Mouse (Mus musculus): ENCODE measurements around the gene Gabbr2.

The Gabbr2 gene

DNA sequence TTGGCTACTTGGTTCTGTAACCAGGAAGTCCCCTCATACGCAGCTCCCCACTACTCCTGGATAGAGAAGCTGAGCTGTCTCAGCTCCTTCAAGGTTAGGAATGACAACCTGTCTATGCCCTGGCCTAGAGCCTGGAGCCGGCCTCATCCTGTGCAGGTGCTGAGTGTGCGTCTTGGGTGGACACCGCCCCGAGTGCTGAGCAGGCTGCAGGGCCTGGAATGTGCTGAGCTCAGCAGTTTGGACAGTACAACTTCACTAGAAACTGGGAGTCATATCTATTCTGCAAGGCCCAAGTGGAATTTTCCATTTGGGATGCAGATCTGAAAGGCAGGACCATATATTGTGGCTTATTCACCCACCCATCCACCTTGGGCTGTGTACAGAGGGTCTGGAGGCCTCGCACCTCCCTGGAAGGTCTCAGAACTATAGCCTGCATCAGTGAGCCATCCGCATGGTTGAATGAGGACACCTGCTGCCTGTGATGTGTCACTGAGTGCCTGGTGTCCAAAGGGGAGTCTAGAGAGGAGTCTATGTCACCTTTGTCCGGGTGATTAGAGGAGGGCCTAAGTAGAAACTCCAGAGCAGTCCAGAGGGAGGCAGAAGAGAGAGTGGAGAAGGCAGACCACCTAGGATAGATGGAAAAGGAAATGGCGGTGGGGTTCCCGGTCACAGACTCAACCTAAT, 165.7 kb downstream of the Gabbr2 start:
- no peak for DNase-seq (ENCODE audit: low read depth, low spot score)

DNA sequence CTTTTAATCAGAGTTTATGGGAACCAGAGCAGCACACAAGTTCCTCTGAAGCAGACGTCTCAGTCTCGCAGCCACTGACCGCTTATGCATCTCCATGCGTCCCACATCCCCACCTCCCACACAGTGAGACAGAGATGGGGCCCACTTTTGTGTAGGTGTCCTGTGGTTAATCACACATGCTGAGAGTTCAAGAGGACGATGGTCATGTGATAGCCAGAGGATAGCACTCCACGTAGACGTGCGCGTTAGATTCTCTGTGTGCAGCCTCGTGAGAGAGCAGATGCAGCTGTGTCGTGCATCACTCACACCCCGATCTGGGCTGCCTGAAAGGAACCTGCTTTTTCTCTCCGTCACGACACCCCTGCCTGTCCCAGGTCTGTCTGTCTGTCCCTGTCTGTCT, 167.9 kb downstream of the Gabbr2 start:
- no peak for DNase-seq (ENCODE audit: low read depth, low spot score)

DNA sequence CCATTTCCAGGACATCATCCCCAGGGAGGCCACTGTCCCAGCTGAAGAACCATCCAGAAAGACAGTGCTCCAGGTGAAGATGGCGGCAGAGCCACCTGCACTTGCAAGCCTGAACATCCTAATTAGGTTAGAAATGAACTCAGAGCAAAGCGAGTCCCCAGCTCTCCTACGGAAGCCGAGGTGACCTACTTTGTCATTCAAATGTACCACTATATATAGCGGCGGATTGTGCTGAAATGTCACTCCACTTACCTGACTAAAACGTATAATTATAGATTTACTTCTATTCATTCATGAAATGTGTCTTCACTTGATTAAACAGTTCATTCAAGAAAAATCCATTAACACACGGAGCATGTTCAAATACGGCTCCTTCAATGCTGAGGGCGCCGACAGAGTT, 170.0 kb downstream of the Gabbr2 start:
- DNase-seq (ENCODE audit: low read depth, low spot score): no peak

DNA sequence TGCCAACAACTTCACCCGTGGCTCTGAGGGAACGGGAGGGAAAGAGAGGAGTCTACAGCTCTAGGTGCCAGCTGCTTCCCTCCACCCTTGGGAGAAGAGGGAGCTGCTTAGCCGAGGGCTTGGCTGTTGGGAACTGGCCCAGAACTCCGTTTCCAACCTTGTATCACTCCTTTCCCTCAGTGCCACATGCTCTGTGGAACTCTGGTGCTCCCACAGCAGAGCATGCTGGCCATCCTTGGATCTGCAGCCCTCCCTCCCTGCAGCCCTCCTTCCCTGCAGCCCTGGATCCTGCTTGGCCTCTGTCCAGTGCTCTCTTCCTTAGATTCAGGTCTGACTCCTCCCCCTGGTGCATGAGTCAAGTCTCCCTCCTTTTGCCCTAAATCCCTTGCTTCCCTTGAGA, 176.7 kb downstream of the Gabbr2 start:
- DNase-seq (ENCODE audit: low read depth, low spot score): peak; percentile 24

DNA sequence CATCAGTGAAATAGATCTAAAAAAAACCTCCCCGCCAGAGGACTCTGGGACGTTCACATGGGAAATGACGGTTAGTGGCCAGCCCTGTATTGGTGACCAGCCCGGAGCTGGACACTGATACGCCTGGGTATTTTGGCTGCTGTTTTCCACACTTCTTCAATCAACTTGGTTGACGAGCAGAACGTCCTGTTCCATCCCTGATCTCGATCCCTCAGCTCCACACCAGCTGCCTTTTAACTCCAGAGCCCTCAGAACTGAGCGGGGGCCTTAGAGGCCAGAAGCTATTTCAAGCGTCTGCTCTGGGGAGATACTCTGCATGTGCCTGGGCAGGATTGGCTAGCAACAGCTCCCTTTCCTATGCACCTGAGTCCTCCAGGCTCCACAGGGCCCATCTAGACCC, 177.4 kb downstream of the Gabbr2 start:
- no peak for DNase-seq (ENCODE audit: low read depth, low spot score)

DNA sequence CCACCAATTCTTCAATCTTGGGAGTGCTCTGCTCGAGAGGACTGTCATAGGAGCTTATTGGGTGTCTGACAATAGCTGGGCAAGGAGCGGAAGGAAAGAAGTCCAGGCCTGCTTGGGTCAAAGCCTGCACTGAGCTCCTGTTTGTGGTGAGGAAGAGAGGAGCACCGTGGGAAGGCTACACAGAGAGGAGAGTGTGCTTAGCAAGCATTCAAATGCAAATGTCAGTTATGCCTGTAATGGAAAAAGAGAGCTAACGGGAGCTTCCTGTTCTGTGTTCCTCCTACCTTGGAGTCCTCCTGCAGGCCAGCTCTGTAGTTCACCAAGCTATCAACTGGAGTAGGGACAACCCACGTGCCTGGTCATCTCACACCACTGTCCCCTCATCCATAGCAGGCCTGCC, 180.5 kb downstream of the Gabbr2 start:
- DNase-seq (ENCODE audit: low read depth, low spot score): no peak

DNA sequence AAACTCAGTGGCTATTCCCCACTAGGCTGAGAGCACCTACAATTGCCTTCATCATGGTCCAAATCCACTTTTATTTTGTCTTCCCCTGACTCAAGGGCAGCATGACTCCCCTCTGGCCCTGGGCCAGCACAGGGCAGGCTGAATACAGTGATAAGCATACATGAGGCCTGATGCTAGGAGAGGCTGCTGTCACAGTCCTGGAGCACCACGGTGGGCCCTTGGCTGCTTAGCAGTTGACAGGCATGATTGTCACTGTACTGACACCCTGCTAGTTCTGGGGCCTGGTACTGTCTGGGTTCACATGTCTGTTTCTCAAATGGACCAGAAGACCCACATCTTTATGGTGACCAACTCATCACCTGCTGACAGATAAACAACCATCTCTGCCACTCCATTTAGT, 184.8 kb downstream of the Gabbr2 start:
- DNase-seq (ENCODE audit: low read depth, low spot score): no peak

DNA sequence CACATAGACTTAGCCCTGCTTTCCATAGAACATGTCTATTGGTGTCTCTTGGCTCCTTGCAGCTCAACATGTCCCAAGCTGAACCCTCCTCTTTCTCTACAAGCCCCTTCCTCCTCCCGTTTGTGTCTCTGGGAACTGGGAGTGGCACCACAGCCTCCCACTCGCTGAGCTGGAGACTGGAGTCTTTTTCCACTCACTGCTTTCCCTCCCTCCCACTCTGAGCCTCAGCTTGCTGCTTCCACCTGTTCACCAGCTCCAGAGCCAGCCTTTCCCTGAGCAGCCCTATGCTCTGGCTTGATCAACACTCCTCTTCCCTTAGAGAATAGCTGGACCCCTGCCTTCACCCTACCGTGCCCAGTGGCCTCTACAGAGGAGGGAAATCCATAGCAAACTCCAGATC, 185.8 kb downstream of the Gabbr2 start:
- no peak for DNase-seq (ENCODE audit: low read depth, low spot score)

DNA sequence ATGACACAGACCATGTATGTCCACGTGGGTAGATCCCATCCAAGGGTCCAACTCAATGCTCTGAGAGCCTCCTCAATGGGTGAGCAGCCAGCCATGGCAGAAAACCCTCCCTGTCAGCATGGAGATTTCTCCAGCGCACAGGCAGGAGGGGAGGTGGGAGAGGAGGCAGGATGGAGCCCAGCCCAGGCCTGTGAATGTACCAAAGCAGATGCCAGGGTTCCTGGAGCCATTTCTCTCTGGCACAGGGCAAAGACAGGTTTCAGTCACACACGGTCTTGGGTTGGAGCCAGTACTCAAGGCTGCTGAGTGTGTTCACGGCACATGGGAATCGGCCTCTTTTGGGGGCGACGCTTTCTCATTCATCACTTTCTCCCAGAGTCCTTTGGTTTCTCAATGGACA, 189.3 kb downstream of the Gabbr2 start:
- DNase-seq (ENCODE audit: low read depth, low spot score): no peak

DNA sequence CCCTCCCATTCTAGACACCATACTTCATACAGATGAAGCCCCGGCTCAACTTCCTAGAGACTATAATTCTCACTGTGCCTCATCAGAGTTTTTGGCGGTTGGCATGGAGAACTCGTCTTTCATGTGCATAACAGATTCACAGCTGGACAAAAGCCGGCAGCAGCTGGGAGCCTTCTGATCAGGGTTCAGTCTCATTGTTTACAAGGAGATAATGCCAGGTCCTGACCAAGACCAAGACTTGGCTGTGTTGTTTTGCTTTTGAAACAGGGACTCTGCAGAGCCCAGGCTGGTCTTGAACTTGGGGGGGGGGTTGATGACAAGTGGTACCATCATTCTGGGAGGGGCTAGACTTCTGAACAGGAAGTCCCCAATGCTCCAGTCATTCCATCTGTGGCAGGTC, 191.8 kb downstream of the Gabbr2 start:
- no peak for DNase-seq (ENCODE audit: low read depth, low spot score)

DNA sequence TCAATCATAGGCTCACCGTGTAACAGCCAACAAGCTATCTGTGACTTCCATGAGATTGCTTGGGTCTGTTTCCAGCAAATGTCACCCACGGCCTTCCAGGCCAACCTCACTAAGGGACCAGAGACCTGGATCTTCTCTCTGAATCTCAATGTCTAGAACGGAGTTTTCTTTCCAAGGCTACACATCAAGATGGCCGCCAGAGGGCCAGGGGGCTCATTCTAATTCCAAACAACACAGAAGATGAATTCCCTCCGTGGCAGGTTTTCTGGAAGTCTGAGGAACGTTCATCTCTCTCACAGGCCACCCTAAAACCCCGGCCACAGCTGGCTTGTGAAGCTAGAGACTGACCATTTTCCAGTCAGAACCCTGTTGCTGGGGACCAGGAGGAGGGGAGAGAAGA, 196.0 kb downstream of the Gabbr2 start:
- no peak for DNase-seq (ENCODE audit: low read depth, low spot score)

DNA sequence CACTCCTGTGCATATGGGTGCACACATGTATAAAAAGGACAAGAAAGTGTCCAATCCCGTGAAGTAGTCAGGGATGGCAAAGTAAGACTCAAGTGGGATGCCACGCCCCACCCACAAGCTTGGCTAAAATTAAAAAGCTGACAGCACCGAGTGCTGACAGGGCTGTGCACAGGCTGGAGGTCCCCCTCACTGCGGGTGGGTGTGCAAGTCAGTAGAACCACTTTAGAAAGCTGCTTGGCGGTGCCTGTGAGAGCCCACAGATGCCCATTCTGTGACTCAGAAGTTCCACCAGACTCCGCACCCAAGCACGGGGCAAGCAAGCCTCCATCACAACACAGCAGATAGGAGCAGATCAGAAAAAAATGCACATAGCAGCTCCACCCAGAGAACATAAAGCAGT, 197.1 kb downstream of the Gabbr2 start:
- no peak for DNase-seq (ENCODE audit: low read depth, low spot score)

DNA sequence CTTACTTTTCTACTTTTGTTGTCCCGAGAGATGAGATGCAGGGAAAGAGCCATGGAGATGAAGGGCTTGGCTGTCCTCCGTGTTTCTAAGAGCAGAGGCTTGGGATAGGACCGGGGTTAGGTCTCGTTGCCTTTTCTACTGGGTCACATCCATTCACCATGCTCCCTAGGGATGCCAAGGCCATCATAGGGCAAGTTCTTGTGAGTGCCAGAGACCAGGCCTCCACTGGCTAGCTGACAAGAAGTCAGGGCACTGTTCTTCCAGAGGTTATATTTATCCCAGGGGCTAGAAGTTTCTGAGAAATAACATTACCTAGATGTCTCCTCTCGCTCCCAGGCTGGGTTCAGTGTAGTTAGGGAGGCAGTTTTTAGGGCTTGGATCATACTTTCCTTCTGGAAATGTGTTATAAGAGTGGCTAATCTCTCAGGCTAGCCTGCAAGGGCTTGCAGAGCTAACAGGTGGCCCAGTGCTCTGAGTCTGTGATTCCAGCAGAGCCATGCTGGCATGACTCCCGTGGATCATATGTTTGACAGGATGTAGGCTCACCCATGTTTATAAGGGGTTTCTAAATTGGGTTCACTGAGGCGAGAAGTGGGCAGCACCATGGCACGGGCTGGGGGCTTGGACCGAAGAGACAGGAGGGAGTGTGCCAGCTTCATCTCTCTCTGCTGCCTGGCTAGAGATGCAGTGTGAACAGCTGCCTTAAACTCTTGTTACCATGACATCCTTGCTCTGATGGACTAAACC, 199.2 kb downstream of the Gabbr2 start:
- DNase-seq (ENCODE audit: low read depth, low spot score): no peak

DNA sequence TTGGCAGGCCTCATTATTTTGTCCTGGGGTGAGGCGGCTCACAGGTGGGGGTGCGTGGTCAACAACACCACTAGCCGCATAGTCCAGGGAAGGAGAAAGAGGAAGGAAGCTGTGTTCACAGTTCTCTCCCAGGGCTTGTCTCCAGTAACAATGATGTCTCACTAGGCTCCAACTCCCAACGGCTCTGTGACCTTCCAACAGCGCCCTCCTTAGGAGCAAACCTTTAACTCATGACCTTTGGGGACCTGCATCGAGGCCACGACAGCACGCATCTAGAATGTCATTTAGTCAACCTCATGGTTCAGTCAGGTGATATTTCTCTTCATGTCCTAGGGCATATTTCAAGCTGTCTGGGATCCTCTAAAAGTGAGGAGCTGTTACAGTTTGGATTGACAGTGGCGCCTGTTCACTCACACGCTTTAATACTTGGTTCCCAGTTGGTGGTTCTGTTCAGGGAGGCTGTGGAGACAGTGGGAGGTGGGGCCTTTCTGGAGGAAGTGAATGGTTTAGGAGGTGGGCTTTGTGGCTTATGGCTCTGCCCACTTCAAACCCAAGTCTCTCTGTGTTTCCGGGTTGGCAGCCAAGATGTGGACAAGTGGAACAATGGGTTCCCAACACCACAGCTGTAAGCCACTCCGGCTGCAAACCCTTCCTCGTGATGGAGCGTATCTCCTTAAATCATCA, 200.3 kb downstream of the Gabbr2 start:
- no peak for DNase-seq (ENCODE audit: low read depth, low spot score)

DNA sequence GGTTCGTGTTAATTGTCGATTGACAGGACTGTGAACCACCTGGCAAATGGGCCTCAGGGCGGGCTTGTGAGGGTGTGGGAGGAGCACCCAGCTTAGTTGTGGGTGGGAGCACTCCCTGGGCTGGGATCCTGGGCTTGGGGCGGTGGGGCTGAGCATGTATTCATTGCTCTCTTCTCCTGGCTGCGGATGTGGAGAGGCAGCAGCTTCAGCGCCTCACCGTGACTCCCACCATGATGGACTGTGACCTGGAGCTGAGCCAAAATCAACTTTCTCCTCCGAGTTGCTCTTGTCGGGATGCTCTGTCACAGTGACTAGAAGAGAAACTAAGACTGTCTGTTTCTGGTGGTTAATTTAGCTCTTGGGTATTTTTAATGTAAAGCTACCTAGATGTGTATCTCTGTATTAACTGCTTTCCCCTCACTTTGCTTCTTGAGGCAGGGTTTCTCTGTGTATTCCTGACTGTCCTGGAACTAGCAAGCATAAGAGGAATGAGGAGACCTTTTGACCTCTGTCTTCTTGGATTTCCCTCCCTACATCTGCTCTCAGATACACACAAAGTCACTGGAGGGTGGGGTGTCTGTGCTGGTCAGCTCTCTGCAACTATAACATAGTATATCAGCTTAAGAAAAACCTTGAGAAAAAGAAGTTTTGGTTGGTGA, 200.9 kb downstream of the Gabbr2 start:
- DNase-seq (ENCODE audit: low read depth, low spot score): no peak

DNA sequence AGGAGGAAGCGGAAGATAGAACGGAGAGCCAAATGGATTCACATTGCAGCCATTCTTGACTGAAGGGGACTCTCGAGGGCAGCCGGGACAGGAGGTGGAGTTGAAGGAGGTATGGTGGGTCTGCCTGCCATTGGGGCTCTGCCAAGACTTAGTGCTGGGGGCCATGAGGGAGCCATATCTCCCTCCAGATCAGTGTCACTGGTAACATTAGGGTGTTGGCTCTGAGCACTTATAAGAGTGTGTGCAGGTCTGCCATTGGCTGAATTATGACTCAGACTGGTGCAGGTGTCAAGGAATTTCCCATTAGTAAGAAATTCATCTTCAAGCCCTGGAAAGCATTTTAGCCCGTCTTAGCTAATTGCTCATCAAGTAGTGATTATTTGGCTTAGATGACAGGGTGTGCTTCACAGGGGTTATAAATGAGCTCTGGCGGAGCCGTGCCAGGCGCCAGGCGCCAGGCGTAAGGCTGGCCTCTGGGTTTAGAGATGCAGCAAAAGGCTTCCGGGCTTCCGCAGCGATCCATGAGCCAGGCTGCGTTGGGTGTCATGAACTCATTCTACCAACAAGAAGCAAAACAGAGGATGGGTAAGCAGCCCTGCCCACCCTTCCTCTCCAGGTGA, 207.1 kb downstream of the Gabbr2 start:
- no peak for DNase-seq (ENCODE audit: low read depth, low spot score)

DNA sequence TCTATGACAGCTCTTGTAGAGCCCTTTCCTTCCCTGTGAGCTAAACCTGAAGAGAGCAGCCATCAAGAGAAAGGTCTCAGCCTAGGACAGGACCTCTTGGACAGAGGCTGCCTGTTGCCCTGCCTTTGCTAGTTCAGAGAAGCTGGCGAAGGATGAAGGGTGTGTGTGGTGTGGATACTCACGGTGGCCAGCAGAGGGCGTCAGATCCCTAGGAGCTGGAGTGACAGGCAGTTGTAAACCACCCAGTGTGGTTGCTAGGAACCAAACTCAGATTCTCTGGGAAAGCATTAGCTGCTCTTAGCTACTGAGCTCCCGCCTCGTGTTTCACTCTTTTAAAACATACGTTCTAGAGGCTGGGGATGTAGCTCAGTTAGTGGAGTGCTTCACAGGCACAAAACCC, 210.6 kb downstream of the Gabbr2 start:
- peak; percentile 3 for DNase-seq (ENCODE audit: low read depth, low spot score)

DNA sequence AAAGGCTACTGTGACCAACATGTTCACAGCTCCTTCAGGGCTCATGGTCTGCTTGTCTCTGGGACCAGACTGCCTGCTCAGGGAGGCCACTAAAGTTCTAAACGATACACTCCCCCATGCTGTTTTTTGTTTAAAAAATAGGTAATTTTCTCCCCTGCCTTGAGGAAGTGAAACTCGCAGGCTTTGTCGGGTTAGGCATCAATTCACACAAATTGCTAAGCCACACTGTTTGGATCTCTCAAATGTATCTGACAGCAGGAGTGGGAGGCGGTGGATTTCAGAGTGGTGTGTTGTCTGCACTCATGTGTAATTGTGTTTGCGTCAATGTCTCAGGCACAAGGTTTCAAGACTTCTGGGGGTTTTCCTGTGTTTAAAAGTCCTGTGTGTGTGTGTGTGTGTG, 215.7 kb downstream of the Gabbr2 start:
- DNase-seq (ENCODE audit: low read depth, low spot score): no peak

DNA sequence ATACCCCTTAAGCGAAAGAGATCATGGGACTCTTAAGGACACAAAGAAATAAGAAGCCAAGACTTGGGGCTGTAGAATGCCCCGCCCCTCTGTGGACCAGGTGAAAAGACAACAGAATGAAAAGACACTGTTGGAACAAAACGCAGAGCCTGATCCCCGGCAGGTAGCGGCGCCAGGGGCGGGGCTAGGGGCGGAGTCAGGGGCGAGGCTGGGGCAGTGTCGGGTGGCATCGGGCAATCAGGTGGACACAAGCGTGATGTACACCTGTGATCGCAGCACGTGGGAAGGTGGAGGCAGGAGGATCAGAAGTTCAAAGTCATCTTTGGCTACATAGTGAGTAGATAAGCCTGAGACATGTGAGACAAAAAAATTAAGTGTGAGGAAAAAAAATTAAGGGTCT, 217.0 kb downstream of the Gabbr2 start:
- no peak for DNase-seq (ENCODE audit: low read depth, low spot score)

DNA sequence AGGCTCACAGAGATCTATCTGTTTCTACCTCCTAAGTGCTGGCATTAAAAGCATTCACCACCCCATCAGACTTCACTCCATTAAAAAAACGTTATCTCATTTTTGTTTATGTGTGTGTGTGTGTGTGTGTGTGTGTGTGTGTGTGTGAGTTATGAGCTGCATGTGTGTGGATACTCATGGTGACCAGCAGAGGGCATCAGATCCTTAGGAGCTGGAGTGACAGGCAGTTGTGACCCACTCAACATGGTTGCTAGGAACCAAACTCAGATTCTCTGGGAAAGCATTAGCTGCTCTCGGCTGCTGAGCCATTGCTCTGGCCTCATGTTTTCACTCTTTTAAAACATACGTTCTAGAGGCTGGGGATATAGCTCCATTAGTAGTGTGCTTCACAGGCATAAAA, 218.4 kb downstream of the Gabbr2 start:
- no peak for DNase-seq (ENCODE audit: low read depth, low spot score)

DNA sequence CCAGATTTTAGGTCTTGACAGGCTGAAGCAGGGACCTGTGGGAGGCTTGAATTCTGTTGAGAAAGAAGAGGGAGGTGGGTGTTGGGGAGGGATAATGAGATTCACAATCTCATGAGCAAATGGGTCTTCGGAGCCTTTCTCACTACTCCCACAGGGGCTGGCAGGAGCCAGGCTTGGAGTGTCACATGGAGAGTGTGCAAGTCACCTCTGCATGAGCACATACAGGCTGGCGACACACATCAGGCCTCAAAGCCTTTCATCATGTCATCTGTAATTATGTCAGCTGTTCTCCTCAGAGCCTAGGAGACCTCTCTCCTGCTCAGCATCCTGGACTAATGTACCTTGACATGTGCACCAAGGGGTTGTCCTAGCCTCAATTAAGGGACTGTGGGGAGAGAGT, 219.1 kb downstream of the Gabbr2 start:
- no peak for DNase-seq (ENCODE audit: low read depth, low spot score)

DNA sequence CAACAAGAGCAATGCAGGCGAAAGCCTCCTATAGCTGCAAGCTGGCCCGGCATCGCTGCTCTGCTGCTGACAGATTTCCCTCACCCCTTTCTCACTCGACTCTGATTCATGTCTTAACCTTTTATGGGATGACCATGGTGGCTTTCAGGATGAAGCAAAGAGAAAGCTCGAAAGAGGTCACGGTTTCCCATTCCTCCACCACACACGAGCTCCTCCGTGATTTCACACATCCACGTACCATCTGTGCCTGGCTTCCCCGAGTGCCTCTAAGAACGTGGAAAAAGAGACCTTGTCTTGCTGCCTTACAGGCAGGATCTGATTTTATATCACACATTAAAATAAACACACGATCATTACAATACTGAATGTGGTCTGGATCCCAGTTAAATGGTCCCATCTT, 220.6 kb downstream of the Gabbr2 start:
- DNase-seq (ENCODE audit: low read depth, low spot score): no peak
